Mouse (Mus musculus) embryonic facial prominence, embryonic 11.5 days (tissue): ENCODE data around the gene Gm40460. TPM values are rescaled to one million over a fixed set of nuclear protein-coding genes. Genes with fewer than 3 reads are reported as not detected.
A peak's percentile ranks its signal among the peaks of the same experiment; 100 is the strongest.
"Not testable (repeated sequence)": the region's sequence is repeated elsewhere in the genome, so short reads cannot be mapped to it uniquely, and the experiment has no call there.

Experiments used
- ATAC-seq: fragments of 200-750 bp; cut with Nextera tagmentation; replicated peaks from 2 replicates; pipeline ENCODE4 v1.8.0; 2017; ENCODE audit warnings: low read depth; ENCODE audit not compliant: insufficient number of reproducible peaks, low FRiP score, low TSS enrichment
- DNase-seq: peaks from one replicate; pipeline ENCODE4 v3.0.0-alpha.2; 2015; ENCODE audit warnings: low spot score
- H3K27ac ChIP-seq: fragments of 300-500 bp; sonication (generic); replicated peaks from 2 replicates; pipeline ENCODE4 v1.5.1; 2014; ENCODE audit warnings: mild to moderate bottlenecking, low read depth, low read length, control low read depth
- H3K27me3 ChIP-seq: fragments of 300-500 bp; sonication (generic); 2 replicates; pipeline ENCODE4 v1.6.1; 2014; ENCODE audit warnings: mild to moderate bottlenecking, low read length, moderate library complexity, mixed read lengths; ENCODE audit not compliant: control insufficient read depth, insufficient read depth
- H3K36me3 ChIP-seq: fragments of 300-500 bp; sonication (generic); replicated peaks from 2 replicates; pipeline ENCODE4 v1.6.1; 2014; ENCODE audit warnings: low read depth, mild to moderate bottlenecking, low read length, moderate library complexity, mixed read lengths; ENCODE audit not compliant: control insufficient read depth, insufficient read depth
- H3K4me1 ChIP-seq: fragments of 300-500 bp; sonication (generic); 2 replicates; pipeline ENCODE4 v1.6.1; 2014; ENCODE audit warnings: low read length, mixed read lengths; ENCODE audit not compliant: control insufficient read depth, insufficient read depth
- H3K4me2 ChIP-seq: fragments of 300-500 bp; sonication (generic); 2 replicates; pipeline ENCODE4 v1.6.1; 2014; ENCODE audit warnings: low read depth, mild to moderate bottlenecking, control low read depth, low read length, moderate library complexity
- H3K4me3 ChIP-seq: fragments of 300-500 bp; sonication (generic); 2 replicates; pipeline ENCODE4 v1.5.1; 2014; ENCODE audit warnings: low read depth, low read length, control low read depth
- H3K9ac ChIP-seq: fragments of 300-500 bp; sonication (generic); replicated peaks from 2 replicates; pipeline ENCODE4 v1.6.1; 2014; ENCODE audit warnings: mild to moderate bottlenecking, control low read depth, low read length
- H3K9me3 ChIP-seq: fragments of 300-500 bp; sonication (generic); replicated peaks from 2 replicates; pipeline ENCODE4 v1.6.1; 2016; ENCODE audit warnings: mild to moderate bottlenecking, low read length, inconsistent platforms, mixed read lengths; ENCODE audit not compliant: control insufficient read depth
- WGBS: fragments of 180-500 bp; shearing (Covaris S2); extraction: QIAGEN DNeasy Blood & Tissue Kit; methylation state at CpG from one replicate; pipeline ENCODE4 v1.1.7; 2014; 5-methylcytosine and 5-hydroxymethylcytosine counted together
- polyA plus RNA-seq: library from polyadenylated mRNA; unstranded; fragments of >200 nt; fragmentation: Nextera tagmentation; extraction: Ambion mirVana; gene quantifications from 2 replicates; pipeline ENCODE4 v1.2.1, GENCODE M21; 2014

Gm40460 gene
- polyA plus RNA-seq, 1 experiment from 2014 or later, result not detected

- WGBS, result 0% methylated on average over 3 of the region's 3 CpGs
- H3K4me3 ChIP-seq, H3K4me2 ChIP-seq, H3K36me3 ChIP-seq, H3K27ac ChIP-seq, H3K9me3 ChIP-seq, H3K4me1 ChIP-seq, ATAC-seq, H3K27me3 ChIP-seq, H3K9ac ChIP-seq: not testable (repeated sequence)
- peak; percentile 77 for DNase-seq
Measured at GRCm38 (mm10) chr7:142278183-142278582, 37.3 kb upstream of the Gm40460 start.

DNA sequence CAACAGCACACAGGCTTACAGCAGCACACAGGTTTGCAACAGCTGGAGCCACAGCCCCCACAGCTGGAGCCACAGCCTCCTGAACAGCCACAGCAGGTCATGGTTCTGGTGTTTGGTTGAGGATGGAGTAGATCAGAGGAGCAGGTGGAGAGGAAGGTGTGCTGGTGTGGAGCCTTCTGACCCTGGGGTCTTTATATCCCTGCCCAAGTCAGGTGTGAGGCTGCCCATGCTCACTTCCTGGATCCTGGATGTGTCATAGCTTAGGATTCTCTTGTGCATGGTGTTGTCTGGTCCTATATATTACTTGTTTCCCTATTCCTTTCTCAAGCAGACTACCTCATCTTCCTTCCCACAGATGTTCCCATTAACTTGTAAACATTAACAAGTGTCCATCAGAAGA is 33.4 kb upstream of the Gm40460 start, which contains the start of gene Gm4559:
Gene Gm4559, minus strand, starts transcription at position 101 of the 400 bp plus-strand sequence.
- not testable (repeated sequence) for ATAC-seq, H3K9ac ChIP-seq, H3K27ac ChIP-seq

GRCm38 (mm10) chr7:142258254-142258653 is 17.4 kb upstream of the Gm40460 start, which contains the start of gene Gm2431:
TSS of gene Gm2431 (minus strand) at chr7:142258354.
- not testable (repeated sequence) for H3K4me2 ChIP-seq, H3K27me3 ChIP-seq, H3K9me3 ChIP-seq, ATAC-seq, H3K4me1 ChIP-seq, H3K4me3 ChIP-seq, H3K9ac ChIP-seq, DNase-seq, H3K27ac ChIP-seq, H3K36me3 ChIP-seq
- whole genome bisulfite sequencing, result 57% methylated on average over 1 of the region's 1 CpGs

More for the DNA sequence above, 33.4 kb upstream of the Gm40460 start, which contains the start of gene Gm4559:
- H3K27me3 ChIP-seq, H3K36me3 ChIP-seq, H3K4me2 ChIP-seq, H3K4me3 ChIP-seq, H3K4me1 ChIP-seq, H3K9me3 ChIP-seq, DNase-seq: not testable (repeated sequence)

GRCm38 (mm10) chr7:142255517-142255916 is 14.6 kb upstream of the Gm40460 start:
- no peaks in the 10 kb centered on the region for H3K9me3 ChIP-seq
- no peaks in the 10 kb centered on the region for H3K27me3 ChIP-seq
- H3K4me1 ChIP-seq, result no peaks in the 10 kb centered on the region
- peak; percentile 69 for DNase-seq
- H3K27ac ChIP-seq, result no peak overlapping the region
- H3K9ac ChIP-seq, result no peak overlapping the region
- no peak overlapping the region for H3K4me2 ChIP-seq
- H3K4me3 ChIP-seq, result no peak overlapping the region
- no peaks in the 10 kb centered on the region for H3K36me3 ChIP-seq
- no peak for ATAC-seq
- 2% methylated on average over 2 of the region's 2 CpGs for WGBS

DNA sequence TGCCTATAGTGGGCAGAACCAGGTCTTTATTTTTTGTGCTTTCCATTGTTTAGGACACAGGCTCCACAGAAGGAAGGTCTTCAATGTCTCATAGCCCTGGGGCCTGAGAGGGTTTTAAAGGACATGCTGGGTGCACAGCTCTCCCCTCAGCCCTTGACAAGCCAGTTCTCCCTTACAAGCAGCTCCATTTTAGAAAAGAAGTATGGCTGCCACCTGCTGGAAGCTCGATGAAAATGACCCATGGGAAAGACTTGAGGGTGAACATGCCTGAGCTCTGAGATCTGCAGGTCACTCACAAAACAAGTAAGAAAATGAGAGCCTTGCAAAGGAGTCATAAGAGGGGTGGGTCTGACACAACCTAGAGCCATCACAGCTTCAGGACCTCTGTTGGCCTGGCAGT is 8.9 kb upstream of the Gm40460 start:
- ATAC-seq (no peak), DNase-seq (peak; percentile 67)
- no peaks in the 10 kb centered on the region for H3K4me1 ChIP-seq
- no peak overlapping the region for H3K9ac ChIP-seq
- no peak overlapping the region for H3K4me3 ChIP-seq
- H3K27me3 ChIP-seq, result no peaks in the 10 kb centered on the region
- no peak overlapping the region for H3K4me2 ChIP-seq
- no peak overlapping the region for H3K27ac ChIP-seq
- no peaks in the 10 kb centered on the region for H3K9me3 ChIP-seq
- WGBS, result 0% methylated on average over 1 of the region's 1 CpGs
- no peaks in the 10 kb centered on the region for H3K36me3 ChIP-seq

GRCm38 (mm10) chr7:142231540-142231939 is 9.3 kb downstream of the Gm40460 start:
- Histone ChIP-seq H3K27ac (no peak overlapping the region), H3K4me2 (no peak overlapping the region), H3K4me1 (no peaks in the 10 kb centered on the region), H3K27me3 (no peaks in the 10 kb centered on the region), H3K36me3 (no peaks in the 10 kb centered on the region), H3K9ac (no peak overlapping the region), H3K4me3 (no peak overlapping the region), H3K9me3 (no peaks in the 10 kb centered on the region)
- DNase-seq (no peak), ATAC-seq (no peak)
- 15% methylated on average over 1 of the region's 1 CpGs for WGBS

GRCm38 (mm10) chr7:142229871-142230270 is 11.0 kb downstream of the Gm40460 start, which contains the start of gene Krtap5-5:
TSS of gene Krtap5-5 (minus strand) at chr7:142229971.
- not testable (repeated sequence) for H3K36me3 ChIP-seq, H3K4me3 ChIP-seq, ATAC-seq, H3K27me3 ChIP-seq, H3K9ac ChIP-seq, H3K4me2 ChIP-seq, H3K4me1 ChIP-seq, H3K9me3 ChIP-seq, H3K27ac ChIP-seq, DNase-seq
- WGBS, result 58% methylated on average over 3 of the region's 3 CpGs

GRCm38 (mm10) chr7:142224518-142224917 is 16.4 kb downstream of the Gm40460 start:
- no peak overlapping the region for H3K27ac ChIP-seq
- no peak overlapping the region for H3K9ac ChIP-seq
- no peaks in the 10 kb centered on the region for H3K27me3 ChIP-seq
- peak; percentile 21 for DNase-seq
- no peak overlapping the region for H3K4me2 ChIP-seq
- no peaks in the 10 kb centered on the region for H3K9me3 ChIP-seq
- WGBS, result 39% methylated on average over 2 of the region's 2 CpGs
- no peaks in the 10 kb centered on the region for H3K36me3 ChIP-seq
- no peaks in the 10 kb centered on the region for H3K4me1 ChIP-seq
- no peak overlapping the region for H3K4me3 ChIP-seq
- no peak for ATAC-seq
